Mouse (Mus musculus) MEL (cell line): ENCODE measurements around the gene Dennd1a. TPM values are rescaled to one million over a fixed set of nuclear protein-coding genes. Genes with fewer than 3 reads are reported as not detected.

ENCODE experiments used
- DNase-seq: peaks from one replicate; pipeline ENCODE4 v3.0.0; 2011; ENCODE audit warnings: low read depth, low spot score
- H3K27ac ChIP-seq: 2 replicates; pipeline ENCODE4 v1.5.1; 2012; ENCODE audit warnings: low read depth, mild to moderate bottlenecking, control low read depth, low read length, moderate library complexity; ENCODE audit not compliant: control insufficient read depth
- H3K27me3 ChIP-seq, 2 experiments: fragments of 150-350 bp in 1 of 2; sonication (generic) in 1 of 2; 2 replicates each; pipeline ENCODE4 v1.6.1; 2012; ENCODE audit warnings: low read length in 2 of 2, mild to moderate bottlenecking in 2 of 2, improper control_type of control experiment in 1 of 2, moderate library complexity in 1 of 2; ENCODE audit not compliant: insufficient read depth in 2 of 2, control insufficient read depth in 1 of 2
- H3K36me3 ChIP-seq, 2 experiments: 2 replicates each; pipeline ENCODE4 v1.6.1; 2012 to 2014; ENCODE audit warnings: low read length in 2 of 2, improper control_type of control experiment in 1 of 2, inconsistent platforms in 1 of 2, mild to moderate bottlenecking in 1 of 2; ENCODE audit not compliant: insufficient read depth in 2 of 2, control insufficient read depth in 1 of 2
- H3K4me1 ChIP-seq, 2 experiments: fragments of 150-350 bp in 1 of 2; sonication (generic) in 1 of 2; 2 replicates each; pipeline ENCODE4 v1.6.1; 2012; ENCODE audit warnings: low read length in 2 of 2, improper control_type of control experiment in 1 of 2, mild to moderate bottlenecking in 1 of 2; ENCODE audit not compliant: insufficient read depth in 2 of 2, control insufficient read depth in 1 of 2
- H3K4me3 ChIP-seq, 2 experiments: fragments of 150-350 bp in 1 of 2; sonication (generic) in 1 of 2; 2 replicates each; pipeline ENCODE4 v1.5.1; 2012; ENCODE audit warnings: low read depth in 2 of 2, low read length in 2 of 2, mild to moderate bottlenecking in 2 of 2, moderate library complexity in 2 of 2, control low read depth in 1 of 2, improper control_type of control experiment in 1 of 2; ENCODE audit not compliant: control insufficient read depth in 1 of 2, insufficient read depth in 1 of 2
- H3K79me2 ChIP-seq: 2 replicates; pipeline ENCODE4 v1.6.1; 2012; ENCODE audit warnings: mild to moderate bottlenecking, low read length, moderate library complexity; ENCODE audit not compliant: control insufficient read depth, poor library complexity, insufficient read depth
- H3K9ac ChIP-seq: 2 replicates; pipeline ENCODE4 v1.6.1; 2012; ENCODE audit warnings: low read depth, mild to moderate bottlenecking, control low read depth, low read length, moderate library complexity; ENCODE audit not compliant: control insufficient read depth, poor library complexity, severe bottlenecking
- H3K9me3 ChIP-seq: fragments of 150-350 bp; sonication (generic); replicated peaks from 2 replicates; pipeline ENCODE4 v1.6.1; 2012; ENCODE audit warnings: mild to moderate bottlenecking, low read length, improper control_type of control experiment, moderate library complexity; ENCODE audit not compliant: insufficient read depth
- BHLHE40 ChIP-seq: IDR thresholded peaks from 2 replicates; pipeline ENCODE4 v1.6.1; 2012; ENCODE audit warnings: low read depth, mild to moderate bottlenecking, inconsistent platforms, low read length, improper control_type of control experiment, borderline replicate concordance
- CHD1 ChIP-seq: IDR thresholded peaks from 2 replicates; pipeline ENCODE4 v1.6.1; 2012; ENCODE audit warnings: low read depth, mild to moderate bottlenecking, inconsistent platforms, low read length, improper control_type of control experiment
- ELF1 ChIP-seq: IDR thresholded peaks from 2 replicates; pipeline ENCODE4 v1.6.1; 2014; ENCODE audit warnings: low read depth, mild to moderate bottlenecking, inconsistent platforms, low read length, improper control_type of control experiment, moderate library complexity
- ETS1 ChIP-seq: IDR thresholded peaks from 2 replicates; pipeline ENCODE4 v1.6.1; 2012; ENCODE audit warnings: low read depth, mild to moderate bottlenecking, inconsistent platforms, low read length, improper control_type of control experiment, moderate library complexity
- GABPA ChIP-seq: IDR thresholded peaks from 2 replicates; pipeline ENCODE4 v1.6.1; 2012; ENCODE audit warnings: low read depth, mild to moderate bottlenecking, inconsistent platforms, low read length, improper control_type of control experiment, moderate library complexity
- GATA1 ChIP-seq: IDR thresholded peaks from 2 replicates; pipeline ENCODE4 v1.6.1; 2011; ENCODE audit warnings: low read depth, low read length, improper control_type of control experiment
- HCFC1 ChIP-seq: IDR thresholded peaks from 2 replicates; pipeline ENCODE4 v1.6.1; 2012; ENCODE audit warnings: low read depth, mild to moderate bottlenecking, inconsistent platforms, low read length, improper control_type of control experiment, moderate library complexity
- MAX ChIP-seq: IDR thresholded peaks from 2 replicates; pipeline ENCODE4 v1.6.1; 2011; ENCODE audit warnings: low read length, improper control_type of control experiment
- MYC ChIP-seq: IDR thresholded peaks from 2 replicates; pipeline ENCODE4 v1.6.1; 2011; ENCODE audit warnings: low read depth, mild to moderate bottlenecking, low read length, improper control_type of control experiment, moderate library complexity
- RCOR1 ChIP-seq: IDR thresholded peaks from 2 replicates; pipeline ENCODE4 v1.6.1; 2012; ENCODE audit warnings: low read depth, mild to moderate bottlenecking, inconsistent platforms, low read length, improper control_type of control experiment
- SIN3A ChIP-seq: IDR thresholded peaks from 2 replicates; pipeline ENCODE4 v1.6.1; 2012; ENCODE audit warnings: low read length, improper control_type of control experiment, inconsistent platforms
- TCF12 ChIP-seq: IDR thresholded peaks from 2 replicates; pipeline ENCODE4 v1.6.1; 2014; ENCODE audit warnings: low read depth, mild to moderate bottlenecking, inconsistent platforms, low read length, improper control_type of control experiment, moderate library complexity
- UBTF ChIP-seq: IDR thresholded peaks from 2 replicates; pipeline ENCODE4 v1.6.1; 2012; ENCODE audit warnings: low read depth, mild to moderate bottlenecking, inconsistent platforms, low read length, improper control_type of control experiment, moderate library complexity, borderline replicate concordance; ENCODE audit not compliant: insufficient read depth
- USF1 ChIP-seq: IDR thresholded peaks from 2 replicates; pipeline ENCODE4 v1.6.1; 2014; ENCODE audit warnings: low read depth, mild to moderate bottlenecking, inconsistent platforms, low read length, improper control_type of control experiment, moderate library complexity
- USF2 ChIP-seq, 2 experiments: IDR thresholded peaks; 2 replicates each; pipeline ENCODE4 v1.6.1; 2011 to 2012; ENCODE audit warnings: improper control_type of control experiment in 2 of 2, low read length in 2 of 2, borderline replicate concordance in 1 of 2, inconsistent platforms in 1 of 2, low read depth in 1 of 2, mild to moderate bottlenecking in 1 of 2; ENCODE audit not compliant: insufficient read depth in 1 of 2
- ZC3H11A ChIP-seq: IDR thresholded peaks from 2 replicates; pipeline ENCODE4 v1.6.1; 2012; ENCODE audit warnings: low read depth, mild to moderate bottlenecking, inconsistent platforms, low read length, improper control_type of control experiment
- polyA plus RNA-seq, 2 experiments: library from polyadenylated mRNA; stranded (reverse) in 1 of 2; unstranded in 1 of 2; fragments of >175 nt in 1 of 2; fragments of >200 nt in 1 of 2; gene quantifications; 2 replicates each; pipeline versions ENCODE4 v1.2.1 to v1.2.4; 2012; ENCODE audit warnings: low replicate concordance in 2 of 2, low read depth in 1 of 2; ENCODE audit not compliant: insufficient read length in 2 of 2, insufficient read depth in 1 of 2, missing spikeins in 1 of 2
- total RNA-seq: library from RNA; depleted of rRNA; stranded (reverse); fragments of 300-350 nt; gene quantifications from 2 replicates; pipeline ENCODE4 v1.2.3, GENCODE M21; 2012

Dennd1a gene
- total and polyA plus RNA-seq, 3 experiments: 5.0 to 21.8 TPM; not detected in 1

DNA sequence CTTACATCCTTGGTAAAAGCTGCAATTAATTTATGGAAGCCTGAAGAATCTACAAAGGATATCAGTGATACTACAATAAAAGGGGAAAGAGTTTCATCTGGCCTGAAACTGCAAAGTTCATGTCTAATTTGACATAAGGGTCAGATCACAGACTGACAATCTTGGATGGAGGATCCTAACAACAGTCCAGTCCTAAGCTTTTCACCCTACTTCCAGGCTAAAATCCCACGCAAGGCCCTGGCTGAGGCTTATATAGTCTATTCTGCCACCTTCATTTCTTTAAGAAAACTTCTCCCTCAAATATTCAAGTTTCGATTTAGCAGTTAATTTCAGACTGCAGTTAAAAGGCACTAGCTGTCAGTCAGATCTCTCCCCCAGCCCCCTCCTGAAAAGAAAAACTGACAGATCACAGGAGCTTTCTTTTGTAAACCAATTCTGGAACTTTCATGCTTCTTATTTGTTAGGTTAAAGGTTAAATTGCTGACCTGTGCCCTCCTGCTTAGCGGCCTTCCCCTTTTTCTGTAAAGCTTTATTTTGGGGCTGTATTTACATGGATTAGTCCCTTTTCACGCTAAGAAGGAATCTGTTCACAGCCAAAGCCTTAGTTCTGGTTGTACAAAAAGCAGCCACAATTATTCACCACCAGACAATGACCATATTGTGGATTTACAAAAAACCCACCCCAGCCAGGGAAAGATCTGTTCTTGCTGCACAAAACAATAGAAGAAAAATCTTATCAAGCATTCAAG is 66.3 kb downstream of the Dennd1a start:
- Histone ChIP-seq H3K27ac (no peak overlapping the region), H3K9ac (no peak overlapping the region), H3K79me2 (peaks cover 1% of the 10 kb centered on the region; the same call in 1 of the 2 replicates), H3K4me3 (no peak overlapping the region), H3K9me3 (no peaks in the 10 kb centered on the region), H3K27me3 (no peaks in the 10 kb centered on the region), H3K4me1 (peaks cover 6 to 7% of the 10 kb centered on the region in 2 experiments; a peak in 3 of 4 replicates), H3K36me3 (peaks cover 0 to 17% of the 10 kb centered on the region in 2 experiments; a peak in 2 of 4 replicates)
- DNase-seq: no peak
- TF ChIP-seq SIN3A (no peak), BHLHE40 (no peak), ETS1 (no peak), MAX (no peak), CHD1 (no peak), TCF12 (no peak)

DNA sequence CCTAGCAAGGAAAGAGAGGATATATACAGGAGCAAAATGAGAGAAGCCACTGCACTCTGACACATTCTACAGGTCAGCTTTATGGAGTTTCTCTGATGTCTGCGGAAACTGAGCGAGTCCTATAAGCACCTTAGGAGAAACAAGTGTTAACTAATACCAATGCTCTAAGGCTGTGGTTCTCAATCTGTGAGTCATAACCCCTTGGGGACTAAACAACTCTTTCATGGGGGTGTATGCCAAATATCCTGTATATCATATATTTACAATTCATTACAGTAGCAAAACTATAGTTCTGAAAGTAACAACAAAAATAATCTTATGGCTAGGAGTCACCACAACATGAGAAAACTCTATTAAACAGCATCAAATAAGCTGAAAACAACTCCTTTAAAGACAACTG is 67.5 kb downstream of the Dennd1a start:
- Histone ChIP-seq H3K4me3 (no peak overlapping the region), H3K9ac (no peak overlapping the region), H3K4me1 (peaks cover 6 to 7% of the 10 kb centered on the region in 2 experiments; a peak in 3 of 4 replicates), H3K9me3 (no peaks in the 10 kb centered on the region), H3K27me3 (no peaks in the 10 kb centered on the region), H3K79me2 (no peaks in the 10 kb centered on the region; the same call in 1 of the 2 replicates), H3K36me3 (peaks cover 0 to 17% of the 10 kb centered on the region in 2 experiments; a peak in 2 of 4 replicates), H3K27ac (no peak overlapping the region)
- DNase-seq: no peak
- TF ChIP-seq USF2 (IDR thresholded peaks at IDR 0.05; ENCODE audit: borderline replicate concordance in 1 of 2, insufficient read depth in 1 of 2, low read depth in 1 of 2, low read length in 2 of 2) (no peak), HCFC1 (no peak), GATA1 (no peak), MAX (no peak), UBTF (no peak), RCOR1 (no peak), ELF1 (no peak), SIN3A (no peak), USF1 (no peak), MYC (no peak), ETS1 (no peak), GABPA (no peak), ZC3H11A (no peak)
